Mouse (Mus musculus) T-helper 2 cell (primary cell): Measurements from ENCODE around the gene Srbd1.

Experiments
- in situ Hi-C: fragments of 300-600 bp; cut with MboI, MseI; formaldehyde crosslinking; loops from one replicate; pipeline ENCODE4 v1.15.1; 2025; ENCODE audit warnings: high pct_unique_total_duplicates

Srbd1 gene

DNA sequence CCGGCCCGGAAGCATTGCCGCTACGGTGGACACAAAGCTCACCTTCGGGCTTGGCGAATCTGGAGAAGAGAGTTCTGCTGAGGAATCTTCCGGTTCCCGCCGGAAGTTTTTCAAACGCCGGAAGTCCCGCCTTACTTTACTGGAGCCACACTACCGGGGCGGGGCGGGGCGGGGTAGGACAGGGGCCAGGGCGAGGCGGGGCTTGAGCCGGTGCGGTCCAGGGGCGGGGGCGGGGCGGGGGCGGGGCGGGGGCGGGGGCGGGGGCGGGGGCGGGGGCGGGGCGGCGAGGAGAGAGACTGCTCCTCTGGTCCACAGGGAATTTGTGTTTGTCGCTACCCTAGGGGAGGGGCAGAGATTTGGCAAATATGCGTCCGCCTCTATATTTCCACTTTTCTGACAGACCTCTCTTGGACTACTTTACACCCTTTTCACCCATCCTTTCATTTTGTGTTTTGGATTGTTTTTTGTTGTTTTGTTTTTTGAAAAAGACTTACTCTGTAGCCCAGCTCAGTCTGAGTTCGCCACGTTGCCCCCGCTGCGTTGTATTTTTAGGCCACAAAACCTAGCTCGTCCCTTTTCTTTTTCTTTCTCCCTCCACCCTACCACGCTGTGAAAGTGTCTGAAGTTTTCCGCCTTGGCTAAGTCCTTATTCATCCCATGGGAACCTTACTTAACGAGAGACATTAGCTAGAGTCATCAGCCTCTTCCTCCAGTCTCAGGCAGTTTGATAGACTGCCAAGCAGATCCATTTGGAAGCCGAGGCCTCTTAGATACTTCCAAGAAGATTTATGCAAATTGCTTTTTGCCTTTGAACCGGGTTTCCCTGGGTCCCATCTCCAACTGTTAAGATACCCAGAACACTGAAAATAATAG, at the start of gene Srbd1:
Srbd1 (minus strand) TSS at position 97 of the 873 bp plus-strand sequence.
- in situ Hi-C loops: loop anchor here (25.0 kb wide), 1 partner anchor 1183 kb away; the partner anchor contains the start of gene Ppm1b

DNA sequence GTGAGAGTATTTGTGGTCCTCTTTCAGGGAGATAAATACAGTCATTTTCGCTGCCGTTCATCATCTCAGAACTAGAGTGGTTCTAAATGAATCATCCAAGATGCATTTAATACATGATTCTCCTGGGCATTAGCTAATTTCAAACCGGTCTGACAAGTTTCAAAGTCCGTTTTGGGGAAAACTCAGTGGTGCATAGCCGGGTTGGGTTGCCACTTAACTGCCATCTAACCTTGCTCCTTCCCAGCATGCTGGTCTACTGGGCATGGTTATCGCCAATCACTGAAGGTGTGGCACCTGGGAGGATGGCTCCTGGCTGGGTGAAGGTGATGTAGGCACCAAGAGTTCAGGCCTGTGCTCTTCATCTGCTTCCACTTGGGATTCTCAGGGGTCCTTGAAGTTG, 49.0 kb upstream of the Srbd1 start:
- in situ Hi-C loops: no loop called here

DNA sequence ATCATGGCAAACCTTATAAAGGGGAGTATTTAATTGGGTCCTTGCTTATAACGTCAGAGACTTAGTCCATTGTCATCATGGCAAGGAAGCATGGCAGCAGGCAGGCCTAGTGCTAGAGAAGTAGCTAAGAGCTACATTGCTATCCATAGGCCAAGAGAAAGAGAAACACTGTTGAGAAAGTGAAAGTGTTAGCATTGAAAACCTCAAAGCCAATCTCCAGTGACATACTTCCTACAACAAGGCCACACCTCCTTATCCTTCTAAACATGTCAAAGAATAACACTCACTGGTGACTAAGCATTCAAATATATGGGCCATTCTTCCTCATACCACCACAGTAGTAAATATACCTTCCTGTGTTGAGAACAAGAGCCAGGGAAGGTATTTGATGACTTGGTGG, 42.8 kb upstream of the Srbd1 start:
- in situ Hi-C loops: no loop called here

DNA sequence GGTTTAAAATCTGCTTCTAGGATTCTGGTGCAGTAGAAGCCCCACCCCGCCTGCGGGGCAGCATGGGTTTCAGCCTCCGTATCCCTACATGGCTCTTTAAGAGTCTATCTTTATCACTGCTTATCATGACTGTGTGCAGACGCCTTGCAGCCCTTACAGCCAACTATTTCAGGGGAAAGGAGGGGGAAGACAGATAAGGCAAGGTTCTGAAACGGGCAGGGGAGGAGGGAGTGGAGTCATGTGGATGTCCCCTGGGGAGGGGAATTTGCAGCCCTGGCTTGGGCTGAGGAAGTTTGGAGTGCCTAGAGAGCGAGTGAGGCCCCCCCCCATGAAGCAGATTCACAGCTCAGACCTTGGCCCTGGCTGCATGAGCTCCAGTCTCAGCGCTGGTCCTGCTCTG, 40.6 kb upstream of the Srbd1 start:
- in situ Hi-C loops: no loop called here

DNA sequence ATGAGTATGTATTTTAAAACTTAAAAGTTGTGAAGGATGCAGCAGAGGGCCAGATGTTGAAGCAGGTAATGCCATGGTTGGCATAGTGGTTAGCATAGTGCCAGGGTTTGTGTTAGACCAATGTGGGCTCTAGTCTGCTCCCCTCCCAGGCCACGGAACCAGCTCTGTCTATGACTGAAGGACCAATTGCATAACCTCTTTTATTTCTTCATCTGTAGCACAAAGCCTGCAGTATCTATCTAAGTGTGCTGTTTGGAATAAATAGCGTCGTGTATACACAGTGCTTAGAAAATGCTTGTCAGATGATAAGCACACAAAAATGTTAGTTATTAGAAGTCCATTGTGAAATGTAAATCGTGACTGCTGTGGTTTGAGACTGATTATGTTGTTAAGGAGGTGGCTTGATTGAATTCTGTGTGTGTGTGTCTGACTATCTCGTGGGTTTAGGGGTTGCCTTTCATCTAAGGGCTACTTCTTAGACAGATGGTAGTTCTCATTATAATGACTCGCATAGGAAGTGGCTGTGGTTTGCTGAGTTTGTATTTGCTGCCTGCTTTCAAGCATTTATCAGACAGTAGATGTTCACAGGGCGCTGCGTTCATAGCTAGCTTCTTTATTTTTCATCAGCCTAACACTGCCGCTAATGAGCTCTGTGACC, 39.7 kb upstream of the Srbd1 start:
- in situ Hi-C loops: no loop called here

DNA sequence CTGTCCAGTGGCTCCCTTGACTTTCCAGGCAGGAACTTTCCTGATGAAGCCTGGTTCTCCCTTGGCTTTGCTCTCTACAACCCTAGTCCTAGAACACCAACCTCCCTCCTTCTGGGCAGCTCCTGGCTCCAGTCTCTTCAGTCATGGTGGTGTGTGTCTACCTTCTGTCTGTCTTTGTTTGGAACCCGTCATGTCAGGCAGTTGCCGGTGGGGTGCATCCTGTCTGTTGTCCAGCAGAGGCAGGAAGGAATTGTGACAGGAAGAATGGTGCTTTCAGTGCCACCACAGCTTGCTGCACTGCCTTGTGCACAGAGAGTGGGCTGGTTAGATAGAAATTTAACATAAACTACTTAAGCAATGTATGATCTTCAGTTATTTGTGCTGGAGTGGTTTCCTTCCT, 38.8 kb upstream of the Srbd1 start:
- in situ Hi-C loops: no loop called here

DNA sequence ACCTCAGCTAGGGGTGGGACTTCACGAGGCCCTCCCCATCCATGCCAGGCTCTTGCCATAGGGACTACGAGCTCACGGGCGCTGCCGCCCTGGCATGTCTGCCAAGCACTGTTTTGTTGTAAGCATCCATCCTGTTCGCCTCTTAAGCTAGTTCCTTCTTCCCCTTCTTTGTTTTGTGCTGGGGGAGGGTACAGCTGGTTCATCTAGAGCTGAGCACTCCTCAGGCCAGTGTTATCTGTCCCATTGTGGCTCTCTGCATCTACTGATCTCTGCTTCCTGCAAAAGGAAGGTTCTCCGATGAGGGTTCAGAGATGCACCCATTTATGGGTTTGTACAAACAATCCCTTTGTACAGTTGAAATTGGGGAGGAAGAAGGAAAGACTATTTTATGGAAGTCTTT, 31.7 kb upstream of the Srbd1 start:
- in situ Hi-C loops: no loop called here

DNA sequence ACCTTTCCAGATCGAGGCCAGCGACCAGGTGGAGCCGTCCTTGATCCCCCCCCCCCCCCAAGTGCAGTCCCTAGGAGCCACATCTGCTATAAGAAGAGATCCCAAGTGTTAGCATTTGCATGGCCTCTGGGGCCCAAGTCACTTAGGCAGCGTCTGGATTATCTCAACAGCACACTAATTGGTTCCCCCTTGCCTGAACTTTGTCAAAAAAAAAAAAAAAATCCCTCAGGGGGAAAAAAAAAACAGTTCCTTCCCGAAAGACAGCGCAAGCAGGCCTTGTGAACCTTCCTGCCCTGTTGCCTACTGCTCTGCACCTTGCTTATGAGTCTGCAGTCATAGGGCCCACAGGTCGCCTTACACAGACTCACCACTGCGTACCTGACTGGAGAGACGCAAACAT, 30.5 kb upstream of the Srbd1 start:
- in situ Hi-C loops: no loop called here

DNA sequence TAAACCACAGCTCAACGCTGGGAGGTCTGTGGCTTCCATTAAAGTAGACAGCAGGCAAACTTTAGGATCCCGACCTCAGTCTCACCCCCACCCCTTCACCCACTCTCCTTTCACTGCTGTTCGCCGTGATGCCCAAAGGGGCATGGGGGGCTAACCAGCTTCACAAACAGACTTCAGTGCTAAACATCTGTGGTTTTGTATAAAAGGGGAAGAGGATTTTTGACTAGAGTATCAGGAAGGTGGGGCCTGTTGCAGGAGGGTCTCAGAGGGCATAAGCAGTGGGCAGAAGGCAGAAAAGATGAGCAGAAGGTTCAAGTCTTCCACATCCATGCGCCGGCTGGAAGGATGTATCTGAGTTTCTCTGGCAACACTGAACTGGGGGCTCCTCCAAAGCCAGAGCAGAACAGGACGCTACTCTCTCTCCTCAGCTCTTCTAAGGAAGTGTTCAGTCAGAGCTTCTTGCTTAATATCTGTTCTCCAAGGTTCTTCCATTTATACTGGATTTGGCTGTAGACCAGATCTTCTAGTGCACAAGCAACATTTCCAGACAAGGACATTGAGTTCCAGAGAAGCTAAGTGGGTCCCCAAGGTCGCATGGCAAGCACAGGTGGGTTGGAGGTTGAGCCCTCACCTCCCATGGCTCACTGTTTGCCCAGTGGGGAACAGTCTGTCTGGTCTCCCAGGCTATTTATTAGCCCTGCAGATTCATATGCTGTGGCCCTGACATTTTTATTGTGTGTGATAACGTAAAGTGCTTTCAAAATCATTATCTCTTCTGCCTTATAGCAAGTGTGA, 25.4 kb upstream of the Srbd1 start:
- in situ Hi-C loops: no loop called here

DNA sequence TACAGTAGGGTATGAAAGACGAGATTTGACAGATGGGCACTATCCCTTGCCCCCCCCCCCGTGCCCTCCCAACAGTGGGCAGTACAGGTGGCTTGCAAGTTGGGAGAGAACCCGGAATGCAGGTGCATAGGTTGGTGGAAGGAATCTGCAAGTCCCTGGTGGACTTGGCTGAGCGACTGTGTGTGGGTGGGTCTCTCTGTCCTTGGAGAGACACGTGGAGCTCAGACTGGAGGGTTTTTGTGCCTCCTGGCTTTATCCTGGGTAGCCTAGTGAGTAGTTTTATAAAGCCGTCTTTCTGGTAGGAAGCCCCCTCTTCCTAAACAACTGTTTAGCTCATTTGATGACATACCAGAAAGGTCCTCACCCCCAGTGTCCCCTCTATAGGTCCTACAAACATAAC, 24.1 kb upstream of the Srbd1 start:
- in situ Hi-C loops: loop anchor here (10.0 kb wide), 1 partner anchor 136 kb away; no protein-coding TSS in a partner anchor

DNA sequence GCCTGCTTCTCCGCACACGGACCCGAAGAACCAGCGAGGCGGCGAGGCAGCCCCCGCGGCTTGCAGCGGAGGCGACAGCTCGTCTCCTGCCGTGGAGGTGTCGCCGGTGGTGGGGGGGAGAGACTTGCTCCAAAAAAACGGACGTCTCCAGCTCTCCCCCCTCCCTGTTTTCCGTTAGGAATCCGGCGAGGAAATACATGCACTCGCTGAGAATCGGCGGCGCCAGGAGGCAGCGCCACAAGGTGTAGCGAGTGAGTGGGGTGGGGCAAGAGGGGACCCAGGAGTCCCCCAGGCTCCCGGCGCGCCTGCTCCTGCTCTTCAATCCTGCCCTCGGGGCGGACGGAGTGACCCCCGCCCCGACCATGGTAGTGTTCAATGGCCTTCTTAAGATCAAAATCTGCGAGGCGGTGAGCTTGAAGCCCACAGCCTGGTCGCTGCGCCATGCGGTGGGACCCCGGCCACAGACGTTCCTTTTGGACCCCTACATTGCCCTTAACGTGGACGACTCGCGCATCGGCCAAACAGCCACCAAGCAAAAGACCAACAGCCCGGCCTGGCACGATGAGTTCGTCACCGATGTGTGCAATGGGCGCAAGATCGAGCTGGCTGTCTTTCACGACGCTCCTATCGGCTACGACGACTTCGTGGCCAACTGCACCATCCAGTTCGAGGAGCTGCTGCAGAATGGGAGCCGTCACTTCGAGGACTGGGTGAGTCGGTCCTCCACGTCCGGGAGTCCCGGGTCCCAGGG, 23.4 kb upstream of the Srbd1 start:
- in situ Hi-C loops: loop anchor here (10.0 kb wide), 1 partner anchor 136 kb away; no protein-coding TSS in a partner anchor

DNA sequence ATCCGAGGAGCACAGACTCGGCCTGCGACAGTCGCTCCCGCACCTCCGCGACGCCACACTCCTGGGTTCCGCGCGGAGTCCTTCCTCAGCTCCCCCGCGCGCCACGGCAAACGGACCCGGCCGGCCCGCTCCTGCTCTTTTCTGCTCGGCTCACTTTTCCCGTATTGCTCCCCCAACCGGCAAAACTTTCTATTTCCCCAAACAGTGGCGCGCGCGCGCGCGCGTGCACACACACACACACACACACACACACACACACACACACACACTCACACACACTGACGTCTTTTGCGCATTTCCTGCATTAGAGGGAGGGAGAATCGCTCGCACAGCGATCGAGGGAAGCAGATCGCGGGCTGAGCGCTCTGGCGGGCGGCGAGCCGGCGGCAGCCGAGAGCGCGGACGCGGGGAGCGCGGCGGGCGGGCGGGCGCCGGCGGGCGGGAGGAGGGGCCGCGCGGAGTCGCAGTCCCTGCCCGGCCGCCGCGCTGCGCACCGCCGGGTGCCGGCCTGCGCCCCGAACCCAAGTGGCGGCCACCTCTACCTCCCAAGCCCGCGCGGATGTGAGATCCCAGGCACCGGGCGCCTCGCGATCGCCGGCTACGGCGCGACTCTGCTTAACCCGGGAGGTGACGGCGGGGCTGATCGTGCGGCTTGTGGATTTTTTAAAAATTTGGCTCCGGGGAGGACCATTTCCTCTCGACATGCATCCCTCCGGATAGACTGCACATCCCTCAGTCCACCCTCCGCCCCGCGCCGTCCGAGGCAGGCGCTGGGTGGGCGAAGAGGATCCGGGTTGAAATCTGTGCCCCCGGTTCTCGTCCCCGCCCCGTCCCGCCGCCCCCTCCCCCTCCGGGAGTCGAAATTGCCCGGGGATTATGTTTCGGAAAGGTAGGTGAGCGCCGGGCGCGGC, 22.6 kb upstream of the Srbd1 start, which contains the start of gene Prkce:
Prkce (plus strand) TSS at position 466 of the 911 bp plus-strand sequence.
- in situ Hi-C loops: loop anchor here (10.0 kb wide), 1 partner anchor 137 kb away; no protein-coding TSS in a partner anchor

DNA sequence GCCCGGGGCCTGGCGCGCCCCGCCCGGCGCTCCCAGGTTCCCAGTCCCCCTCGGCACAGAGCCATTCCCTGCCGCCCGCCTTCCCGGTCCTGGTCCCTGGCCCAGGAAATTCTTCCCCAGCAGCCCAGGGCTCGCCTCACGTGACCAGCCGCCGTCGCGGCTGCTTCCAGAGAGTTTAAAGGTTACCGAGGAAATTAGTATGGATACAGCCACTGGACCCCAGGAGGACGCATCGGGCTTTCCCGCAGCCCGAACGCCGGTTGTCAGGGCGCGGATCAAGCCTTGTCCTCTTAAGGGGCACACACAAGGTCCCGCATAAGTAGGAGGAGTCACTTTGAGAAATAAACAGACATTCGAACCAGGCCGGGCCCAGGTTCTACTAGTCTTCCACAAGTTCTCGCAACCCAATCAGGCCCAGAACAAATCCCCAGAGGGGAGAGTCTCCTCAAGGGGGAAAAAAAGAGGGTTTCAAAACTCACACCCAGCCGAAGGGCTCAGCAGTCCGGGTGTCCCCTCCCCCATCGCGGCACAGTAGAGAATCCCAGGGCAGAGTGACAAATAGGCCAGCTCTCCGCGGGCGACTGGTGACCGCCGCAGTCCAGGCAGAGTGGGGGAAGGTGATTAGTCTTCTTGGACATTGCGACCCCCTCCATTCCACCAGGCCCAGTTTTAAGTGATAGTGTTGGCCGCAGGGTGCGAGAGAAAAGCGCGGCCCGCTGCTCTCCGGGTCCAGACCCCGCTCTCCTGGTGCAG, 21.8 kb upstream of the Srbd1 start:
- in situ Hi-C loops: loop anchor here (10.0 kb wide), 1 partner anchor 138 kb away; no protein-coding TSS in a partner anchor

DNA sequence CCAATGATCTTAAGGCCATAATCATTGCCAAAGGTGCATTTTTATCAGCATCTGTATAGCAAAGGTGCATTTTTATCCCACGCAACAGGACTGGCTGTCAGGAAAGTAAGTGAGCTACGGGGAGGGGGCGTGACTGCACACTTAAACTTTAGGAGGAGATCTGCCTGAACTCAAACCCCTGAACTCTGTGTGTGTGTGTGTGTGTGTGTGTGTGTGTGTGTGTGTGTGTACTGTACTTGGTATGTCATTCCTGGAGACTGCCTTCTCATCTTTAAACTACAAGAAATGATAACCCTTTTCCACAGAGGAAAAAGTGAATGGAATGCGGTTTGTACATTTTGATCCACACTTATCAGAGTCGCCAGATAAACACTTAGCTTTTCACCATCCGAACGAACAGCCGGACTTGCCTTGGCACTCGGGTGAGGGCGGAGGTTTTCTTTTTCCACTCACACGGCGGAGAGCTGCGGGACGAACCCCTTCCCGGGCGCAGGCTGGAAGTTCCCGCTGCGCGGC, 21.1 kb upstream of the Srbd1 start:
- in situ Hi-C loops: loop anchor here (10.0 kb wide), 1 partner anchor 139 kb away; no protein-coding TSS in a partner anchor

DNA sequence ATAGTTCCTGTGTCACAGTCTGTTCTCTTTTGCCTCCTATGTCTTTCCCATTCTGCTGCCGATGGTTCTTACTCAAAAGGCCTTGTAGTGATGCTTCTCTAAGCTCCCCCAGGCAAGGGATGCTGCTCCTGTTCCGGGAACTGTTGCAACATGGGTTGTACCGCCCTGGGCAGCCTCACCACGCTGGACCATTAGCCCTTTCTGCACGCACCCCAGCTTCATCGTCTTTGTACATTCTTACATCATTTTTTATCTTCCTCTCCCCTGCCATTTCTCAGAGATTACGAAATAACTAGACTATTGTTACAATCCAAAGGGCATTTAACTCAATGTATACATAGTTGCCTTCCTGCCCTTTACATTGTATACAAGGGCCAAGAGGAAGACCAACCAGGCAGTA, 19.4 kb upstream of the Srbd1 start:
- in situ Hi-C loops: loop anchor here (5.0 to 10.0 kb wide), 2 partner anchors 53 to 140 kb away; no protein-coding TSS in a partner anchor

DNA sequence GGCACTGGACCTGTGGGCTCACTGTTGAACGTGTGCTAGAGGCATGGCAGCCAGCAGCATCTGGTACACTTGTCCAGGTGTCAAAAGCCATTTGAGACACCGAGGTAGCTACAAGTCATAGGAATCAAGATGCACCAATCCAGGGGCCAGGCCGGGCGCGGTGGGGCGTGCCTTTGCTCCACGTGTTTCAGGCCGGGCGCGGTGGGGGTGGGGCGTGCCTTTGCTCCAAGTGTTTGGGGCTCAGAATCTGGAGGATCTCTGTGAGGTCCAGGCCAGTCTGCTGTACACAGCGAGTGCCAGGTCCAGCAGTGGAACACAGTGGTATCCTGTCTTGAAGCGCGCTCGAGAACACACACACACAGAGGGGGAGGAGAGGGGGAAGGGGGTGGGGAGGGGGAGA, 17.7 kb upstream of the Srbd1 start:
- in situ Hi-C loops: loop anchor here (5.0 to 10.0 kb wide), 2 partner anchors 55 to 142 kb away; no protein-coding TSS in a partner anchor

DNA sequence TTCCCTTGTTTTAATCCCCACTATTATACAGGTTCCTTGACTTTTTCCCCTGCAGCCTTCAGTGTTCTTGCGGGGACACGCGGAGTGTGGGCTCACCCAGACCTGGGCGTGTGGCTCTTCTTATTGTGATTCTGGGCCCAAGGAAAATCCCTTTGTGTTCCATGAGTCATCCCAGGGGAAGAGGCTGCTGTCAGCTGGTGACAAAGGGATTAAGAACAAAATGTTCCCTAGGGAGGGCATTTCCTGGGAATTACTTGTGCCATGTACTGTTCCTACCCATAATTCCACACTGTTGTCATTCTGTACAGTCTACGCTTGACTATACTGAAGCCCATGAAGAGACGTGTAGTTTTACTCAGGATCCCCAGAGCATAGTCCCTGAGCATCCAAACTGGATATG, 12.0 kb upstream of the Srbd1 start:
- in situ Hi-C loops: loop anchor here (5.0 kb wide), 1 partner anchor 285 kb away; no protein-coding TSS in a partner anchor

DNA sequence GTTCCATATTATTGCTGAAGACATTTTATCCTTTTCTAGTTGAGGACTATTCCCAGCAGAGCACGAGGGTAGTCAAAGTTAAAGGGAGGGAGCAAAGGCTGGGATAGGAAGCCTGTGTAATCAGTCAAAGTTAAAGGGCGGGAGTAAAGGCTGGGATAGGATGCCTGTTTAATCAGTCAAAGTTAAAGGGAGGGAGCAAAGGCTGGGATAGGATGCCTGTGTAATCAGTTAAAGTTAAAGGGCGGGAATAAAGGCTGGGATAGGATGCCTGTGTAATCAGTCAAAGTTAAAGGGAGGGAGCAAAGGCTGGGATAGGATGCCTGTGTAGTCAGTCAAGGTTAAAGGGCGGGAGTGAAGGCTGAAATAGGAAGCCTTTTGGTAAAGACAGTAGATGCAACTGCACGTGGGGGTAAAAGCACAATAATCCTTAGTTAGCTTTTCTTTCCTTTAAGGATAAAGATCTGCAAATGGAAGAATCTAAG, 5.9 kb upstream of the Srbd1 start:
- in situ Hi-C loops: no loop called here
